Mouse (Mus musculus) heart, embryonic 13.5 days (tissue): ENCODE data around the gene Pdzph1. TPM values are rescaled to one million over a fixed set of nuclear protein-coding genes. Genes with fewer than 3 reads are reported as not detected.

ENCODE experiments used
- polyA plus RNA-seq: library from polyadenylated mRNA; unstranded; fragments of >200 nt; fragmentation: Nextera tagmentation; extraction: Ambion mirVana; gene quantifications from 2 replicates; pipeline ENCODE4 v1.2.1, GENCODE M21; 2015

The Pdzph1 gene
- polyA plus RNA-seq, 1 experiment from 2014 or later, result not detected

Other genes with a start within 250 kb of the Pdzph1 start
- gene Nudt12, start 22.0 kb upstream of the Pdzph1 start, polyA plus RNA-seq, result 5.3 and 5.7 TPM in 2 replicates